Mouse (Mus musculus): ENCODE results near the gene Kbtbd4.
A peak's percentile ranks its signal among the peaks of the same experiment; 100 is the strongest.

Kbtbd4 gene

GRCm38 (mm10) chr2:90906721-90907120 is 2.2 kb downstream of the Kbtbd4 start:
- no peak for DNase-seq (ENCODE audit: low spot score)

DNA sequence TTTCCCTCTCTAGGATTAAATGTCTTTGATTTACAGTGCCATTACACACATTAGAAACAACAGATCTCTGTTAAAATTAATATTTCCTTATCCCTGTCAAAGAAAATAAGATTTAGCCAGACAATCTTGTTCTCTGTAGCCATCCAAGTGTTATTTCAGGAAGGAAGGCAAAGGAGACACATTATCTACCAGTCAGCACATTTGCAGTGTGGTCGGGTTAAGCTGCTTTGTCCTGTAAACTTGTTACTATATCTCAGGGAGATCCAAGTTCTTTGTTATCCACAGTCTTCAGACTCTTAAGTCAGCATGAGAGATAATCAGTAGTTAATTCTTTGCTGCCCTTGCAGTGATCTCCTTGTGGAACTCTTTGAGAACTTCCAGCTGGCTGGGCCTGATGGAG is 6.3 kb downstream of the Kbtbd4 start:
- DNase-seq (ENCODE audit: low spot score) = no peak

- no peak for DNase-seq (ENCODE audit: low spot score)
These were observed 7.1 kb downstream of the Kbtbd4 start for GRCm38 (mm10) chr2:90911668-90912067.

GRCm38 (mm10) chr2:90913671-90914070 is 9.1 kb downstream of the Kbtbd4 start:
- DNase-seq (ENCODE audit: low spot score) = no peak

DNA sequence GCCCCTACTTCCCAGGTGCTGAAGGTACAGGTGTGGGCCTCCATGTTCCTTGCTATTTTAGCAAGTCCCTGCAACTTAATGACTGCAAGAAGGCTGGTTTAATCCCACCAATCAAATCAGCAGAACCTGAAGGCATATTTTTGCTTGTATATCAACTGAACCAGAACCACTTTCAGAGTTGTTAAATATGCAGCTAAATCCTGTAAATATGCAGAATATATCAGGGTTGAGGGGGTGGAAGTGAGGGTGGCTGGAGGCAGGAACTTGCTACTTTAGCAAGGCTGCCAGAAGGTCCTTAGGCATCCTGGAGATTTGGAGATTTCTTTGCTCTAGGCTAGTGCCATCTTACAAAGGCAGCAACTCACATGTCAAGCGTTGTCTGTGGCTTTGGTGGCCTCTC is 11.0 kb downstream of the Kbtbd4 start:
- no peak for DNase-seq (ENCODE audit: low spot score)

GRCm38 (mm10) chr2:90916560-90917232 is 12.2 kb downstream of the Kbtbd4 start:
- no peak for DNase-seq (ENCODE audit: low spot score)

DNA sequence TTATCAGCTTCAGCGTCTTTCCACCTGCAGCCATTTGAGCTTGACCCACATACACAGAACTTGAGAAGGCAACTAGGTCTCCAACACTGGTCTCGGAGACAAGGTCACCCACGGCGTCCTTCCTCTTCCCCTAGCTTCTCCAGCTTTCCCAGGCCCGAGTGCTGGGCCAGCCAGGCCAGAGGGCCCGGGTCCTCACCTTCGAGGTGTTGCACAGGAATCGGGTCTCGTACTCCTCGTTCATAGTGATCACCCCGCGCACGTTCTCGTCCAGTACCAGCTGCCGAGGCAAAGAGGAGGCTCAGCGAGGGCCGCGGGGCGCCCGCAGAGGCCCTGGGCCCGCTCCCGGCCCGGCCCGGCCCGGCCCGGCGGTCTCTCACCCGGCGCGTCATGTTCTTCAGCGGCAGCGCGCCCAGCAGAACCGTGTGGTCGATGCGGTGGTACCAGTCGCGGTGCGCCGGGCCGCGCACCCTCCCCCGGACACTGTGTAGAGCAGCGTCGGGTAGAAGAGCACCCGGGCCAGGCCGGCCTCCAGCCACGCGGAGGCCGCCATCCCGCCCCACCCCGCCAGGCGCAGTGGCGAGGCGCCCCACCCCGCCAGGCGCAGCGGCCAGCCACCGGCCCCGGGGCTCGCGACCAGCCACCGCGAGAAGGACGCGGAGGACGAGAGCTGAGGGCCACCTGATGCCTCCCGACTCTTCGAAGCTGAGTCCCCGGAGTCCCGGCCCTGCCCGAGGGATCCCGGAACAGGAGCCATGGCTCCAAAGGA is 12.9 kb downstream of the Kbtbd4 start:
- DNase-seq (ENCODE audit: low spot score) = peak; percentile 77

- no peak for DNase-seq (ENCODE audit: low spot score)
These were observed 13.6 kb downstream of the Kbtbd4 start for GRCm38 (mm10) chr2:90917999-90918698.

DNA sequence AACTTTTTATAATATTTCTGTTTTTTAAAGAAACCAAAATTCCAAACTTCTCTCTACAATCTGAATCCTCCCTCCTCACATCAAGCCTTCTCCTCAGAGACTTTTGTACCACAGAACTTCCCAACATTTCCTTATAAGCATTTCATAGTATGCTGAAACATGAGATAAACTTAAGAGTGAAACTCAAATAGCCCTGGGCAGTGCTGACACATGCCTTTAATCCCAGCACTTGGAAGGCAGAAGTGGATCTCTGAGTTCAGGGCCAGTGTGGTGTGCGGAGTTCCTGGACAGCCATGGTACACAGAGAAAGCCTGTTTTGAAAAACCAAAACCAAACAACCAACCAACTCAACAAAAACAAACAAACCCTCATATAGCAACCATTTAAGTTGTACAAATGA is 16.6 kb downstream of the Kbtbd4 start:
- DNase-seq (ENCODE audit: low spot score) = no peak

DNA sequence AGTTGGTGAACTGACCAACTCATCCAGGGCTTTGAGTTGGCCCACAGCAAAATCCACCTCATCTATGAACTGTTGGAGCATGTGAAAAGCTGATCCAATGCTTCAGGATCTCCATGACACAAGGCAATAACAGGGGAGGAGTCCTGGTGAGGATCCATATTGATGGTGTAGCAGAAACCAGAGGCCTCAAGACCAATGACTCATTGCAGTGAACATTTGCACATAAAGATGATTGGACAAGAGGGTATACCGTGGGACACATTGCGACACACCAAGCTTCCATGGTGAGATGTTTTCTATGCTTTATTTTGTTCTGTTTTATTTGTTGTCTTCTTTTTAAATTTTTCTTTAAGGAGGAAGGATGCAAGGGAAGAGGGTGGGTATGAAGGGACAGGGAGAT is 18.1 kb downstream of the Kbtbd4 start:
- DNase-seq (ENCODE audit: low spot score) = no peak

GRCm38 (mm10) chr2:90928566-90928965 is 24.0 kb downstream of the Kbtbd4 start:
- DNase-seq (ENCODE audit: low spot score) = no peak

DNA sequence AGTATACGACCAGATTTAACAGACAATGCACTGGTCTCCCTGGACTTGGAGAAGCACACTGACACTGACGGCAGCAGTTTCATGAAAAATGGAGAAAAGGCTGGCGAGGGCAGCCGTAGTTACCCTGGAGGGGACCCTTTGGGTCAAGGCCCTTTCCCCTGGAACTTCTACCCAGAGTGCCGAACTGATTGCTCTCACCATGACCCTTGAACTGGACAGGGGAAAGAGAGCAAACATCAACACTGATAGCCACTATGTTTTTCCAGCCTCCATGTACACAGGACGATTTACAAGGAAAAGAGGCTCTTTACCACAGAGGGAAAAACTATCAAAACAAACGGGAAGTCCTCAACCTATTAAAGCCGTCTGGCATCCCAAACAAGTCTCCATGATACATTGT is 27.3 kb downstream of the Kbtbd4 start:
- no peak for DNase-seq (ENCODE audit: low spot score)

DNA sequence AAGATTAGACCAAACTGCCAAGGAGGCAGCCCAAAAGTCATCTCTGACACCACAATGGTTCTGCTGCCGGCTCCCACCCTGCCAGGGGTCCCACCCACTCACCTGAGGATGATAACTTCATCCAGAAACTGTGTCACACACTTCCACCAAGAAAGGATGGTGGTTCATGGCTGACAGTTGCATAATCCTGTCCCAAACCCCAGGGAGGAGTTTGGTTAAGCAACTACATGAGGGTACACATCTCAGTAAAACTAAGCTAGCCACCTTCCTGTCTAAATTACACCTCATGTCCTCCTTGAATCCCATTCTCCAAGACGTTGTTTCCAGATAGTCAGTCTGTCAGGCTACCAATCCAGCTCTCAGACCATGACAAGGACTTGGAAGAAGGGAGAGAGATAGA is 27.7 kb downstream of the Kbtbd4 start:
- no peak for DNase-seq (ENCODE audit: low spot score)

DNA sequence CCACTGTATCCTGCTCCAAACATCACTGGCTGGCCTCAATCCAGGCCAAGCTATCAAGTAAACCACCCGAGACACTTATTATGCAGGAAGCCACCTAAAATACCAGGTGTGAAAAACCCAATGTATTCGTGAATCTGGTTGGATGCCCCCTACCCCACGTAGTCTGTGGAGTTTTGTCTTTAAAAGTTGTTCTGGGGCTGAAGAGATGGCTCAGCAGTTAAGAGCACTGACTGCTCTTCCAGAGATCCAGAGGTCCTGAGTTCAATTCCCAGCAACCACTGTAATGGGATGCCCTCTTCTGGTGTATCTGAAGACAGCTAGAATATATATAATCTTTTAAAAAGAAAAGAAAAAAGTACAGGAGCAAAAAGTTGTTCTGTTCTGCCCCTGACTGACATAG is 33.8 kb downstream of the Kbtbd4 start:
- no peak for DNase-seq (ENCODE audit: low spot score)

DNA sequence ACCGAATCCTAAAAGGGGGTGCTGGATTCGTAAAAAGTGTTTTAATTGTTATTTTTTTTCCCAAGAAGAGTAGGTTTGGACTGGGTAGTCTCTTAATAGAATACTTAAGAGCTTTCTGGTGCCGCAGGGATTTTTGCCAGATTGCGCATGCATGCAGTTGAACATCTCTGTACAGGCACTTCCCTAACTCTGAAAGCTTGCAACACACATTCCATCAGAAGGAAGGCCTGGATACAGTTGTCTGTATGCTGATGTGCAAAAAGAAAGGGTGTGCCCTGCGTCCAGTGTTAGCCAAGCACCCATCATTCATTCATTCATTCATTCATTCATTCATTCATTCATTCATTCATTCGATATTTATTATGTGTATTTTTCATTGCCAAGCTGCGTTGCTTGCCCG is 35.2 kb downstream of the Kbtbd4 start:
- no peak for DNase-seq (ENCODE audit: low spot score)

GRCm38 (mm10) chr2:90940233-90941229 is 36.0 kb downstream of the Kbtbd4 start, which contains the start of gene Celf1:
Gene Celf1 (plus strand): TSS chr2:90940382.
- DNase-seq (ENCODE audit: low spot score) = peak; percentile 85

DNA sequence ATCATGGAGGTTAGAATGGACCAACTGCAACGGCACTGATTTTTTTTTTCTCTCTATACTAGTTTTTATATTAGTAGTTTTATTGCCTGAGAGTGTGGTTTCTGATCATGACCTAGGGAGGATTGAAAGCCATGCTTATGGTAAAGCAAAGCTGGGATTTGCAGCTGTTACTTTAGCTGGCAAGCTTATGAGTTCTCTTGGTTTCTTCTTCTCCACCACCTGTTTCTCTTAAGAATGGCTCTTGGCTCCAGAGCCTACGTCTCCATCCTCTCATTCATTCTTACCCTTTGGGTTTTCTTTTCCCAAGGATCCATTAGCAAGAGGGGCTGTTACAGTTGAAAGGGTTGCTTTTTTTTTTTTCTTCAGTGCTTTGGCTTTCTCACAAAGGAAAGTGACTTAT is 37.2 kb downstream of the Kbtbd4 start:
- DNase-seq (ENCODE audit: low spot score) = no peak

GRCm38 (mm10) chr2:90950149-90950548 is 45.6 kb downstream of the Kbtbd4 start:
- DNase-seq (ENCODE audit: low spot score) = no peak

DNA sequence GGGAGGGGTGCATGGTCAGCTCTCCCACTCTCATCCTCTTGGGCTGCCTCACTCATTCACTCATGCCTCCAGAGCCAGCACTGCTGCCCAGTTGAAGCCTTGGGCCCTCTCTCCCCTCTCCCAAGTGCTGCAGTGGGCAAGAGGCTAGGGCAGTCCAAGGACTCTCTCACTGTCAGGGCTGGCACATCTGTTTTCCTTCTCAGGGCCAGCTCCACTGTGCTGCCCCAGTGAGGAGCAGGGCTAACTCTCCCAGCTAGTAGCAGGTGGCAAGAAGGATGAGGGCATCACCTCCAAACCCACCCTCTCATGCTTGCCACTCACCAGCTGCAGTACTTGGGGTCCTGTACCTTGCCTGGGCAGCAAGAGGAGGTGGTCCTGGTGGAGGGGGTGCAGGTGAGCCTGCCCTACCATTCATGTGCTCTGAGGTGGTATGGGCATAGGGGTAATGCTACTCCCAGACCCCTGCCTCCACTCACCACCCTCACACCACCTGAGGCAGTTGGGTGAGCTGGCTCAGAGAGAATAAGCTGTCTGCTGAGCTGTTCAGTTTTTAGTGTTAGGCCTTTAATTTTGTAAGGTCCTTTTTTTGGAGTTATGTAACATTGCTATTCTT is 46.1 kb downstream of the Kbtbd4 start:
- peak; percentile 36 for DNase-seq (ENCODE audit: low spot score)

- no peak for DNase-seq (ENCODE audit: low spot score)
These were observed 48.9 kb downstream of the Kbtbd4 start for GRCm38 (mm10) chr2:90953461-90953860.

DNA sequence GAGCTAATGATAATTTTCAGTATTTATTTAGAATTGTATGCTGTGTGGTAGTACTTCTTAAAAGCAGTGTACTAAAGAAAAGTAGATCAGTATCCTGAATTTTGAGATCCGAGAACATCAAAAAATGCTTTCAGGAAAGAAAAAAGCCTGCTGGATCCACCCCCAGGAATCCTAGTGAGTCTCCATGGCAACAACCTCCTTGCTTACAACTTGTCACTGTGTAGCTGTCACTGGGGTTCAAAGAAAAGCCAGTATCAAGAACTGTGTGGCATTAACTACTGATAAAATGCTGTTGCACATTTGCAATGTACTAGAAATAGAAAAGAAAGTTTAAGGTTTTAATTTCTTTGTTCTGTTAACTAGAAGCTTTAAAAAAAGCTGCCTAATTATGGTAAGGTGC is 51.5 kb downstream of the Kbtbd4 start:
- DNase-seq (ENCODE audit: low spot score) = no peak
